Mouse (Mus musculus) intestine, postnatal 0 days (tissue): ENCODE data around the gene Tceal5. TPM values are rescaled to one million over a fixed set of nuclear protein-coding genes. Genes with fewer than 3 reads are reported as not detected.
A peak's percentile ranks its signal among the peaks of the same experiment; 100 is the strongest.

ENCODE experiments used
- ATAC-seq: fragments of 200-750 bp; cut with Nextera tagmentation; 2 replicates; pipeline ENCODE4 v1.8.0; 2017; ENCODE audit warnings: mild to moderate bottlenecking, moderate TSS enrichment, moderate library complexity
- H3K27ac ChIP-seq: fragments of 300-500 bp; sonication (generic); 2 replicates; pipeline ENCODE4 v1.5.1; 2014; ENCODE audit warnings: mild to moderate bottlenecking, low read depth, low read length, moderate library complexity
- H3K27me3 ChIP-seq: fragments of 300-500 bp; sonication (generic); replicated peaks from 2 replicates; pipeline ENCODE4 v1.6.1; 2014; ENCODE audit warnings: low read length, mixed read lengths; ENCODE audit not compliant: control insufficient read depth, insufficient read depth
- H3K36me3 ChIP-seq: fragments of 300-500 bp; sonication (generic); 2 replicates; pipeline ENCODE4 v1.6.1; 2014; ENCODE audit warnings: mild to moderate bottlenecking, moderate library complexity; ENCODE audit not compliant: control insufficient read depth, insufficient read depth
- H3K4me1 ChIP-seq: fragments of 300-500 bp; sonication (generic); replicated peaks from 2 replicates; pipeline ENCODE4 v1.6.1; 2014; ENCODE audit warnings: antibody characterized with exemption, low read length, mixed read lengths; ENCODE audit not compliant: control insufficient read depth, insufficient read depth
- H3K4me2 ChIP-seq: fragments of 300-500 bp; sonication (generic); replicated peaks from 2 replicates; pipeline ENCODE4 v1.6.1; 2014; ENCODE audit warnings: low read depth, mild to moderate bottlenecking, moderate library complexity
- H3K4me3 ChIP-seq: fragments of 300-500 bp; sonication (generic); 2 replicates; pipeline ENCODE4 v1.5.1; 2014; ENCODE audit warnings: low read depth, low read length
- H3K9ac ChIP-seq: fragments of 300-500 bp; sonication (generic); 2 replicates; pipeline ENCODE4 v1.6.1; 2014; ENCODE audit warnings: mild to moderate bottlenecking, low read depth, low read length
- H3K9me3 ChIP-seq: fragments of 300-500 bp; sonication (generic); 2 replicates; pipeline ENCODE4 v1.6.1; 2016; ENCODE audit warnings: mixed run types; ENCODE audit not compliant: control insufficient read depth
- CTCF ChIP-seq: sonication (generic); IDR thresholded peaks from 2 replicates; pipeline ENCODE4 v1.5.1; 2016; ENCODE audit warnings: low read depth, mild to moderate bottlenecking, control low read depth, antibody characterized with exemption, moderate library complexity
- WGBS: fragments of 180-500 bp; shearing (Covaris S2); extraction: QIAGEN DNeasy Blood & Tissue Kit; methylation state at CpG from one replicate; pipeline ENCODE4 v1.1.7; 2014; 5-methylcytosine and 5-hydroxymethylcytosine counted together
- microRNA-seq: library from miRNA; unstranded; fragments of <30 nt; microRNA quantifications from one replicate; pipeline ENCODE4, GENCODE M21; 2016
- polyA plus RNA-seq: library from polyadenylated mRNA; unstranded; fragments of >200 nt; fragmentation: Nextera tagmentation; extraction: Ambion mirVana; gene quantifications from 2 replicates; pipeline ENCODE4 v1.2.1, GENCODE M21; 2015

The Tceal5 gene
- polyA plus RNA-seq, 1 experiment from 2014 or later = 3.4 TPM

- ATAC-seq = no peak
- TF ChIP-seq CTCF = no peak
- H3K9me3 ChIP-seq = no peaks in the 10 kb centered on the region
- H3K4me1 ChIP-seq = no peaks in the 10 kb centered on the region
- WGBS = 41% methylated on average over 11 of the region's 11 CpGs
- H3K36me3 ChIP-seq = no peaks in the 10 kb centered on the region
- no peak overlapping the region for H3K4me2 ChIP-seq
- no peak overlapping the region for H3K9ac ChIP-seq
- no peak overlapping the region for H3K4me3 ChIP-seq
- H3K27ac ChIP-seq = no peak overlapping the region
- H3K27me3 ChIP-seq = no peaks in the 10 kb centered on the region
Observed at GRCm38 (mm10) chrX:136180897-136181553, 22.7 kb downstream of the Tceal5 start.

GRCm38 (mm10) chrX:136172786-136173185 is 30.9 kb downstream of the Tceal5 start:
- no peaks in the 10 kb centered on the region for H3K9me3 ChIP-seq
- no peaks in the 10 kb centered on the region for H3K4me1 ChIP-seq
- H3K4me2 ChIP-seq = peak overlapping the region; percentile 68
- no peak overlapping the region for H3K27ac ChIP-seq
- TF ChIP-seq CTCF = no peak
- no peak for ATAC-seq
- peak overlapping the region; percentile 57 for H3K4me3 ChIP-seq
- no peaks in the 10 kb centered on the region for H3K27me3 ChIP-seq
- H3K36me3 ChIP-seq = no peaks in the 10 kb centered on the region
- 34% methylated on average over 10 of the region's 10 CpGs for WGBS
- H3K9ac ChIP-seq = no peak overlapping the region

- H3K27ac ChIP-seq = peak within 1 kb of the TSS; percentile 82
- peak within 1 kb of the TSS; percentile 68 for H3K4me2 ChIP-seq
- peak; percentile 14; the same call in 1 of the 2 replicates for TF ChIP-seq CTCF
- no peaks in the 10 kb centered on the region for H3K4me1 ChIP-seq
- no peaks in the 10 kb centered on the region for H3K36me3 ChIP-seq
- peak within 1 kb of the TSS; percentile 60 for H3K9ac ChIP-seq
- no peaks in the 10 kb centered on the region for H3K27me3 ChIP-seq
- ATAC-seq = peak; percentile 95
- H3K4me3 ChIP-seq = peak within 1 kb of the TSS; percentile 57
- 21% methylated on average over 10 of the region's 10 CpGs for WGBS
- no peaks in the 10 kb centered on the region for H3K9me3 ChIP-seq
Observed at GRCm38 (mm10) chrX:136172118-136172551, 31.5 kb downstream of the Tceal5 start, which contains the start of gene Tceal8. Gene Tceal8, minus strand, starts transcription at chrX:136172342.

GRCm38 (mm10) chrX:136171189-136172117 is 32.2 kb downstream of the Tceal5 start:
- H3K27me3 ChIP-seq = no peaks in the 10 kb centered on the region
- no peak for TF ChIP-seq CTCF
- 24% methylated on average over 24 of the region's 24 CpGs for WGBS

GRCm38 (mm10) chrX:136170625-136171024 is 33.1 kb downstream of the Tceal5 start:
- 0 out of 2 replicates have a peak overlapping the region, but pooled peaks have one; percentile 11 for H3K9ac ChIP-seq
- H3K27me3 ChIP-seq = no peaks in the 10 kb centered on the region
- no peaks in the 10 kb centered on the region for H3K36me3 ChIP-seq
- H3K27ac ChIP-seq = no peak overlapping the region
- ATAC-seq = no peak
- WGBS = 46% methylated on average over 10 of the region's 10 CpGs
- peak overlapping the region; percentile 57 for H3K4me3 ChIP-seq
- peak overlapping the region; percentile 68 for H3K4me2 ChIP-seq
- TF ChIP-seq CTCF = no peak
- no peaks in the 10 kb centered on the region for H3K9me3 ChIP-seq
- no peaks in the 10 kb centered on the region for H3K4me1 ChIP-seq

More at GRCm38 (mm10) chrX:136171189-136172117, 32.2 kb downstream of the Tceal5 start:
- H3K4me1 ChIP-seq = no peaks in the 10 kb centered on the region
- H3K4me2 ChIP-seq = peak overlapping the region; percentile 68
- H3K9me3 ChIP-seq = no peaks in the 10 kb centered on the region
- peak overlapping the region; percentile 60 for H3K9ac ChIP-seq
- peak overlapping the region; percentile 57 for H3K4me3 ChIP-seq
- ATAC-seq = peak; percentile 55; the same call in 1 of the 2 replicates
- H3K36me3 ChIP-seq = no peaks in the 10 kb centered on the region
- H3K27ac ChIP-seq = peak overlapping the region; percentile 82

Small RNAs within 50 kb of the gene (microRNA-seq; reads per million reads assigned to microRNA genes)
- gene Mir6383 = not detected

Other genes with a start within 250 kb of the Tceal5 start
- gene Arxes2, start 210.1 kb downstream of the Tceal5 start, polyA plus RNA-seq = 28.7 and 29.7 TPM in 2 replicates
- gene Arxes1, start 170.5 kb downstream of the Tceal5 start, polyA plus RNA-seq = 8.2 and 8.4 TPM in 2 replicates
- 55.0 and 58.5 TPM in 2 replicates for gene Bex2, start 135.6 kb downstream of the Tceal5 start, polyA plus RNA-seq
- gene Nxf3, start 118.6 kb downstream of the Tceal5 start, polyA plus RNA-seq = 0.22 and 0.27 TPM in 2 replicates
- 235 and 294 TPM in 2 replicates for gene Bex4, start 64.9 kb downstream of the Tceal5 start, polyA plus RNA-seq
- 239 and 262 TPM in 2 replicates for gene Tceal8, start 31.5 kb downstream of the Tceal5 start, polyA plus RNA-seq
- gene Tceal7, start 10.9 kb upstream of the Tceal5 start, polyA plus RNA-seq = 0.37 and 0.58 TPM in 2 replicates
- gene Bex1, start 11.6 kb upstream of the Tceal5 start, polyA plus RNA-seq = 41.4 and 50.7 TPM in 2 replicates
- 641 and 667 TPM in 2 replicates for gene Tceal9, start 41.2 kb upstream of the Tceal5 start, polyA plus RNA-seq
- 270 and 277 TPM in 2 replicates for gene Bex3, start 66.4 kb upstream of the Tceal5 start, polyA plus RNA-seq